Mouse (Mus musculus) thymus, postnatal 36 days (tissue): ENCODE measurements around the gene Gltp.

Experiments used
- DNase-seq, 2 experiments: peaks; one replicate each; pipeline ENCODE4 v3.0.0; 2022; ENCODE audit warnings: mixed read lengths in 2 of 2

Gltp gene

DNA sequence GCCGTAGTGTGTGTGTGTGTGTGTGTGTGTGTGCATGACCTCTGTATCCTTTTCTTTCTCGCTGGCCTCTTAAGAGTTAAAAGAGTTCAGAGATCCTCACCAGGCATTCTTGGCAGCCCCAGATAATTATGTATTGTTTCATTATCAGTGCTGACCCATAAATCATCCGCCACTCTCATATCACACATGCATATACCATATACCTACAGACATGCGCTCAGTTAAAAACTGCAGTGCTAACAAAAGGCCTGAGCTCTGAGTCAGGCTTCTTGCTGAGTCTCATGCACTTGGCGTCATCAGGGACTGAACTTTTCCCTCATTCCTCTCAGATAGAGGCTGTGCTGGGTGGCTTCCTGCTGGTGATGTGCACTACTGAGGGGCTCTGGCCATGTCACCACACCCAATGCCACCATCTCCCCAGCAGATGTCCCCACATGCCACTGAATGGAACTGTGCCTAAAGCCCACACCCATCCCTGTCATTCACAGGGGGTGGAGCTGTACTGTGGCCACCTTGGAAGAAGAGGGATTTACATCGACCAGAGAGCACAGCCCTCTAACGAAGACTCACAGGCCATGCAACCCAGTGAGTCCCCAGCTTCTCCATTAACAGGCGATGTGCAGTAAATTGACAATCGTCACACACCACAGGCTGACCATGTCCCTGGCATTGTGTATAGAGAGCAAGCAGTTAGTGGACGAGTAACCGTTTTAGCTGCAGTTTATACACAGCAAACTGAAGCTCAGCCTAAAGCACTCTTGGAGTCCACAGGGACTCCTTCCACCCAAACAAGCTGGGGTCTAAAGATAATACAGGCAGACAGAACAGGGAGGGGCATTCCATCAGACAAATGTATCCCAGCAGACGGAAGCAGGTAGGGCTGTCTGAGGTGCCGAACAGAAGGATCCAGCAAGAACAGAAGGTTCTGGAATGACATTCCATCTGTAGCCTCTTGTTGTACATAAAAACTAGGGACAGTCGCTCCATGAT is 11.9 kb upstream of the Gltp start:
- DNase-seq: no peak

DNA sequence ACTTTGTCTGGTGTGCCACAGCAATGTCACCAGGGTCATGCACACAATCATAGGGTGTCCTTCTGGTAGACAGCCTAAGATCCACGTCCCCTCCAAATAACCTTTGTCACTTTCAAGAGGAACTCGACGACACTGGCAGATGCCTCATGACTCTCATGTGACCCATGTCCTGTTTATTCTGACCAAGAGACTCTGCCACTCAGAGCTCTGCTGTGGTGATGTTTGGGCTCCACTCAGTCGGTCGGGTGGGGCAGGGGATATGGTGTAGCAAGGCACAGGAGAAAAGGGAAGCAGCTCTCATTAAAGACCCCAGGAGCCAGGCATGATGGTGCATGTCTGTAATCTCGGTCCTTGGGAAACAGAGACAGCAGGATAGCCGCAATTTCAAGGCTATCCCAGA is 8.2 kb upstream of the Gltp start:
- no peak for DNase-seq

DNA sequence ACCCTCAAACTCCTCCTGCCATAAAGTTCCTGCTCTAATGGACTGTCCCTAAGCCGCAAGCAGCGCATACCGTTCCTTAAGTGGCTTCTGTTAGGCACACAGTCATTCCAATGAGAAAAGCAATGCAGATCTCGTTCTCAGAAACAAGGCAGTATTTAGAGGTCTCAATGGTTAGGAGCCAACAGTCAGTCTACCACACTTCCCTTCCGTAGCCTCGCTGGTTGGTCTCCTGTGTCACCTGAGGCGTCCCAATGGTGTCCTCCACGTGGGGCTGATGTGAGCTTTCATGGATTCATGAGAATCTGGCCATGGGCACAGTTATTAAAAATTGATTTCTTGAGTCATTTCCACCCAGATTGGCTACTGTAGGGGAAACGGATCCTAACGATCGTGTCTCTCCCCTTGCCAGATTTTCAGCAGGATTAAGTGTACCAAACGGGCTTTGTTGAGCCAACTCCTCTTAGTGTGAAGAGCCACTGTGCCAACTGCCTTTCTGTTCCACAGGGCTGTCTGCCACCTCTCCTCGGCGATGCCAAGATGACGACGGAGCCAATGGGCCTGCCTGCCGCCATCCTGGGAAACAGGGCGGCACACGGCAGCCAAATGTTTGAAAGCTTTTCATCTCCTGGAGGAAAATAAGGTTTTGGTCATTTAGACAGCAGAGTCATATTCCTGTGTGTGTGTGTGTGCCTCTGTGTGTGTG is 7.4 kb upstream of the Gltp start:
- no peak for DNase-seq

DNA sequence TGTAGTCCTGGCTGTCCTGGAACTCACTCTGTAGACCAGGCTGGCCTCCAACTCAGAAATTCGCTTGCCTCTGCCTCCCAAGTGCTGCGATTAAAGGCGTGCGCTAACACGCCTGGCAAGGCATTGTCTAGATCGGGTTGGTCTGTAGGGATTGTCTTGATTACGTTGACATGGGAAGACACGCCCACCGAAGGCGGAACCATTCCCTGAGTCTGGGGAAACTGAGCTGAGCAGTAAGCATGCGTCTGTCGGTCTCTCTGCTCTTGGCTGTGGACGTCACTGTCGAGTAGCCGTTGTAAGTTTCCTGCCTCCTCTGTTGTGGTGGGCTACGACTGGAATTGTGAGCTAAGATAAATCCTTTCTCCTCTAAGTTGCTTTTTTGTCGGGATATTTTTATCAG is 6.2 kb upstream of the Gltp start:
- no peak for DNase-seq

DNA sequence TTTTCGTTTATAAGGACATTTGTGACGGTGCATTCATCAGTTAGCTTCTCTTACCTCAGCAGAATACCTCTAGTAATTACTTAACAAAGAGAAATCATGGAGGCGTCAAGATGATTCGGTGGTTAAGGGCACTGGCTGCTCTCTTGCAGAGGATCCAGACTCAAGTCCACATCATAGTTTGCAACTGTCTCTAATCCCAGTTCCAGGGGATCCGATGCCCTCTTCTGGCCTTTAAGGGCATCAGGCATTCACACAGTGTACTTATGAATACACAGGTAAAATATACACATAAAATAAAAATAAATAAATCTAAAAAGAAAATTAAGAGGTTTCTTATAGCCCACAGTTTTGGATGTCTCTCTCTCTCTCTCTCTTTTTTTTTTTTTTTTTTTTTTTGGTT is 5.0 kb upstream of the Gltp start:
- no peak for DNase-seq

DNA sequence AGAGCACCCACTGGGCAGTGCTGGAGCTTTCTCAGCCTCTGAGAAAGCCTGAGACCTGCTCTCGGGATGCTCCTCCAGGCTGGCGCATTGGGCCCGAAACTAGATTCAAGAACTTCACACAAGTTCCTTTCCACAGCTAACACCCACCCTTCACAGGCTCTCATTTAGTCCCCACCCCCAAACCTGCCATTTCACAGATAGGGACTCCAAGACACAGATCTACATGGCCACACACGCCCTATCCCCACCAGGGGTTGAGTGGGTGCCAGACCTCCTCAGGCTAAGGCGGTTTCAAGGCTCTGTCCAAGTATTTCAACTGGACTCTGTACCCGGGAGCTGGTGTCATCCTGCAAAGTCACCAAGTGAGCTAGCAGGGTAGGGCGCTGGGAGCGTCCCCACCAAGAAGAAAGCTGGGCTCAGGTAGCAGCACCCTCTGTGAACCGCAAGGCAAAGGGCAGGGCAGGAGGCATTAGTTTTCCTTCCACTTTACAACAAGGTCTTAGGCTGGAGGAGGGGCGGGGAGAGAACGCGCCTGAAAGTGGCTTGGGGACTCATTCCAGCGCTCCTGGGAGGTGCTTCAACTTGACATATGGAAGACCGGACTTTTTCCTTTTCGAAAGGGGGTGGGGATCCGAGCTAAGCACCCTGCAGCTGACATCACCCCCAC is 951 bp downstream of the Gltp start:
- DNase-seq: peak; percentile 39 to 45

DNA sequence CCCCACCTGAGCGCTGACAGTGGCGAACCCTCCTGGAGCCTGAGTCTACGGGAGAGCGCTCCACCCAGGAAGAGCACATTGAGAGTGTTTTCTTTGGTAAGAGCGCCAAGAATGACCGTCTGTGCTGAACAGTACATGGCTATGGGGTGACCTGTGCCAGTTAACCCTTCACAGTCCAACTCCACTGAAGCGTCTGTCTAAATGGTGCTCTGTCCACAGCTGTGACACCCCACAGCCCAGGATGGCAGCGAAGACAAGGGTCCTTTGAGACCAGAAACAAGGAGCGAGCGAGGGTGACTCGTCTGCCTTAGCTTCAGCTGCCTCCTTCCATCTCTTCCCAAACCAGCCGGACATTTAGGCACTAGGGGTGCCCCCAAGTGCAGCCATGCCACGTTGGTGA is 2.1 kb downstream of the Gltp start:
- DNase-seq: no peak

DNA sequence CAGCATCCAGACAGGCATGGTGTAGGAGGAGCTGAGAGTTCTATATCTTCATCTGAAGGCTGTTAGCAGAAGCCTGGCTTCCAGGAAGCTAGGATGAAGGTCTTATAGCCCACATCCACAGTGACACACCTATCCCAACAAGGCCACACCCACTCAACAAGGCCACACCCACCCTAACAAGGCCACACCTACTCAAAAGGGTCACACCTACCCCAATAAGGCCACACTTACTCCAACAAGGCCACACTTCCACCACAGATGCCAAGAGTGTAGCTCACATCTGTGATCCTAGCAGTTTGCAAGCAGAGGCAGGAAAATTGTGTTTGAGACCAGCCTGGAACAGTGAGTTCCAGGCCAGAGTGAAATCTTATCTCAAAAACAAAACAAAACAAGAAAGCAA is 2.9 kb downstream of the Gltp start:
- DNase-seq: no peak

DNA sequence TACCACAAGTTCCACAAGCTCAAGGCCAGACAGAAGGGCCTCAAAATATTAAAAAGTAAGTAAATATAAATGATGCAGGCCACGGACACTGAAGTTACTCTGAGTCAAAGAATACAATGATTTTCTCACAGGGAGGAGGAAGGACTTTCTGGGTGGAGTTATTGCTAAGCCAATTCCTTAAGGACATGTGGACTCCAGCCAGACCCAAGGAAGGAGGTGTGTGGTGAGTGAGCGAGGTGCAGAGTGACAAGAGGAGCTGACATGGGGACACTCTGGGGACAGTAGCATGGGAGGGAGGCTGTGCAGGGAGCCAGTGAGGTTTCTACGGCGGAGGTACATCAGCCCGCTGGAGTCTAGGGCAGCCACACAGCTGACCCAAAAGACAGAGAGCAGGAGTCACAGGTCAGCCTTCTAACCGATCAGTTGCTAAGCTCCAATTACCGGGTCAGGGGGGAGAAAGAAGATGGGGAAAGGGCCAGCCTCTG is 4.0 kb downstream of the Gltp start:
- no peak for DNase-seq

DNA sequence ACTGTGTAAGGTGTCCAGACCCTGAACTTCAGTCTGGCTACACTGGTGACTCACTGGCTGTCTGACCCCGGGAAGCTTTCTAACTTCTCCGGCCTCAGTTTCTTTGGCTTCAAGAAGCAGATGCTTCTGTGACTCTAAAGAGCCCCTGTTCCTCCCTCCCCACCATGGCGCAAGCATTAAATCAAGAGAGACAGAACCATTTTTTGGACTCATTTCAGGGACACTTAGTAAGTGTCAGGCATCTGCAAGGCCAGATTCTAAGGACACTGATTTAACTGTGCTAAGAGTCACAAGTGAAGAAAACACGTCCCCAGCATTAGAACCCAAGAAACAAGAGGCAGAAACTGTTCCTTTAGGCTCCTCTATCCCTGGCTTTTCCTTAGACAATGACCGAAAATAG is 4.8 kb downstream of the Gltp start:
- no peak for DNase-seq

DNA sequence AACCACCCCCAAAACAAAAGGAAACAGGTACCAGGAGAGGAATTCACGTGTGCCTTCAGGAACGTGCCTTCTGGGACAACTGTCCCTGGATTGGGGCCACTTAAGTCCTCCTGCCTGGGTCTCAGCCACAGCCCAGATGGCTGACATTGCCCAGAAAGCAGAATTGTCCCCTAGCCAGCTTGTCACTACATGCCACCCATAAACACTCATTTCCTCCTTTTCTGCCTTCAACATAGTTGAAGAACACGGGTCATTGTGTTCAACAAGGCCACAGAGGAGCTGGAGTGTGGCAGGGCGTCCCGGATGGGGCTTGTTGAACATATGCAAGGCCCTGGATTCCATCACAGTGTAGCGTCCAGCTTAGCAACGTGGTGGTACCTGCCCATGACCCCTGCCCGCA is 9.1 kb downstream of the Gltp start:
- no peak for DNase-seq

DNA sequence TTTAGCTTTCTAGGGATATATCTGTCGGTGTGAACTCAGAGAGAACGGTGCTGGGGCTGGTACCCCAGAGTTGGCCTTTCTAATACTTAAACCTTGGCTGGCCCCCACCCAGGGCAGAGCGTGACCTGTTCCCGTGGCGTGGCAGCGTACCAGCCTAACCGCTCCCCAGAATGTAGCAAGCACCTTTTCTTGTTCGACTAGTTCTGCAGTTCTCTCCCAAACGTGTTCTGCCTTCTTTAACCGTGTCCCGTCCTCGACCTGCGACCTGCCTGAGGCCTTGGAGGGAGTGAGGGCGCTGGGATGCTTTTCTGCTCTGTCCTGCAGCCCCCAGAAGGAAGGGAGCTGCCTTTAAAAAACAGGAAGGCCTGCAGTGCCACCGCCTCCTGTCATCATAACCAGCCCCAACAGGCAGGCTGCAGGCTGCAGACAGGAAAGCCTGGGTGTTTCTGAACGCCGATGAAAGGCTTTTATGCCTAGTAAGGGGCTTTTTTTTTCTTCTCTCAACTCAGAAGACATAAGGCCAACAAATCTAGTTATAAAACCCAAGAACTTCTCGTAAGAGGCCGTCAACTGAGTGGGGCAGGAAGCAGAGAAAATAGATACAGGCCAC is 10.0 kb downstream of the Gltp start:
- DNase-seq: peak; percentile 48 to 65

DNA sequence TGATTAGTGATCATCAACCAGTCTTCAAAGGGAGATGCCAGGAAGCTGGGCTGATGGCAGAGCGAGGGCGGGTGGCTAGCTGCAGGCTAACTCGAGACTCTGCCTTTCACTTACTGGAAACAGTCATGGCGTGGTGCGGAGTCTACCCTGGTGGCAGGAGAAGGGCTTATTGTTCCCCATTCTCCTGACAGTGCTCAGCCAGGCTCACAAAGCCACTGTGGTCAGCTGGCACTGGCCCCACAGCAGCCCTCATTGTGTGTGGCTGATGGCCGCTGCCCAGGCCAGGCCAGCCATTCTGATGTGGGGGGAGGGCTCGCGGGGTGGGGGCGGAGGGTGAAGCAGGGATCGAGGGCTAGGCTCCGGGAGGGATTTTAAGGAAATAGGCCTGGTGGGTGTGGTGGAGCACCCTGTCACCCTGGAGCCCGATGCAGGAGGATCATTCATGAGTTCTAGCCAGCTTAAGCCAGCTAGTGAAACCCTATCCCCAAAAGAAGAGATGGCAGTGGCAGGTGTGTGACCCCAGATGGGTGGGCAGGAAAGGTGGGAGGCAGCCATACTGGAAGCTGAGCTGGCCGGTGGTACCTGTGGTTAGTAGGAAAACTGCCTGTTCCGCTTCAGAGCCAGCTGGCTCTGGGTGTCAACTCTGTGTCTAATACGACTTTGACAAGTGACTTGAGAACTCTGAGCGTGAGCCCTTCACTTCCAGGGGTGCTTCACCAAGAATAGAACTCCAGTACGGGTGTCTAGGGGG is 10.8 kb downstream of the Gltp start:
- peak; percentile 33 to 47 for DNase-seq

DNA sequence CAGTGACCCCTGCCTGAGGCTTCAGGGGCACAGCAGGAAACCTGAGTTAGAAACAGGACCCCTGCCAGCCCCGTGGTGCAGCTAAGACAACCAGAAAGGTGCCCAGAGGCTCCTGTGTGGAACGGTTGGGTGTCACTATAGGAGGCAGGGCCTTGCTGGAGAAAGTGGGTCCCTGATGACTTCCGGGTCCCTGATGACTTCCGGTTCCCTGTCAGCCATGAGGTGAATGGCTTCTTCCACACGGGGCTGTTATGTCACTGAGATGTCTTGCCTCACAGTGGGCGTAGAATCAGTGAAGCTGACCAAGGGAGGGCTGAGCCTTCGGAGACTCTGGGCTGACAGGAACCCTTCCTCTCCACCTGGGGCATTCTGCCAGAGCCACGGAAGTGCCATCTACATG is 16.2 kb downstream of the Gltp start:
- no peak for DNase-seq

DNA sequence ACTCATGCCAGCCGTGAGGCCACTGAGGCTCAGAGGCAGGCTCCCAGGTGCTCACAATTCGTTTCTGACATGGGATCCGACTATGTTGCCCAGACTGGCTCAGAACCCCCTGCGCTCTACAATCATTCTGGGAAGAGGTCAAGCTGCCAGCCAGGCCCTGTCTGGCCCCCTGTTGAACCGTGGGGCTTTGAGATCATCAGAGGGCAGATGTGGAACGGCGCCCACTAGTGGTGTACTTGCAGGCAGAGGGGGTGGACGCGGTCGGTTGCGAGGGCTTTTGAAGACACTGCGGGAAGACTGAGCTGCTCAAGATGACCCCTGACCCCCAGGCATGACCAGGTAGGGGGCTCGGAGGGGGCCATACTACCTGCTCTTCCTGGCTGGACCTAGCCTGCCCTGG is 17.7 kb downstream of the Gltp start:
- DNase-seq: no peak

DNA sequence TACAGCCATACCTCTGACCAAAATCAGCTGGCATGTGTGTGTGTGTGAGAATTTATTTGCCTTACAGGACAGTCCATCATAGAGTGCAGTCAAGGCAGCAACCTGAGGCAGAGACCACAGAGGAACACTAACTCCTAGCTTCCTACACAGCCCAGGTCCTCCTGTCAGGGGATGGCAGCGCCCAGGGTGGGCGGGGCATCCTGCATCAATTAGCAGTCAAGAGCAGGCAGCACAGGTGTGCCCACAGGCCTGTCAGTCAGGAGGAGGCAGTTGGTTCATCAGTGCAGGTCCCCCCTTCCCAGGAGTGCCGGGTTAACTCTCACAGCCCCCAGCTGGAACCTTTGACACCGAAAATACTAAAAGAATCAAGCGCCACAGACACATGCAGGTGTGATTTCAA is 21.8 kb downstream of the Gltp start:
- no peak for DNase-seq

DNA sequence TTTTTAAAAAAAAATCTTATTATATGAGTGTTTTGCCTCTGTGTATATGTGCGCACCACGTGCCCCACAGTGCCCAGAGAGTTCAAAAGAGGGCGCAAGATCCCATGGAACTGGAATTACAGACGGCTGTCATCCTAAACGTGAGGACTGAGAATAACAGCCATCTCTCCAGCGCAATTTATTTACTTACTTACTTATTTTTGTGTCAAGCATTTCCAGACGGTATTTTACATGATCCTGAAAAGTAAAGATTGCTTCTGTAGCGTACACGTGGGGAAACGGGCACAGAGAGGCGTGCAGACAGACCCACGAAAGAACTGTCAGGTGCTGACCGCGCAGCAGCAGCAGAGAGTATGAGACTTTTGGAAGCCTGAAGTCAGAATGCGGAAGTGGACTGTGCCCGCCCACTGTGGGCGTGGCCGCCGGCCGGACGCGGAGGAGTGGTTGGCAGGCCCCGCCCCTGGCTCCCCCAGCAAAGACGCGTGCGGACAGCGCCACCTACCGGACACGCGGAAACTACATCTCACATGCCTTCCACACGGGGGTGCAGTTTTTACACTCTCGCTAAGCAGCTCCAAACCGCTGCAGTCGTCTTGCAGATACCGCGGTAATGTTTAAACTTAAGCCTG is 23.4 kb downstream of the Gltp start:
- peak; percentile 98 to 100 for DNase-seq

DNA sequence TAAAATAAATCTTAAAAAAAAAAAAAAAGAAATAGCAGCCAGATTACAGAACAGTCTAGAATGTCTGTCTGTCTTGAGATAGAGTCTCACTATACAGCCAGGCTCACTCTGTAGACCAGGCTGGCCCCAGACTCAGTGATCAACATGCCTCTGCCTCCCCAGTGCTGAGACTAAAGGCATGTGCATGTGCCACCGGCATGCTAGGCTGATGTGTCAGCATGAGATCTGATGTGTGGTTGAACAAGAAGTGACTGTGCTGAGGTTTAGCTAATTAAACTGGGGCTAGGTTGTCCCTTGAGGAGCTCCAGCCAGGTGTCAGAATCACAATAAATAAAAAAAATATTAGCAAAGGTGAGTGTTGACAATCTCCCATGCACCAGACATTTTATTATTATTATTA is 24.1 kb downstream of the Gltp start:
- DNase-seq: no peak

DNA sequence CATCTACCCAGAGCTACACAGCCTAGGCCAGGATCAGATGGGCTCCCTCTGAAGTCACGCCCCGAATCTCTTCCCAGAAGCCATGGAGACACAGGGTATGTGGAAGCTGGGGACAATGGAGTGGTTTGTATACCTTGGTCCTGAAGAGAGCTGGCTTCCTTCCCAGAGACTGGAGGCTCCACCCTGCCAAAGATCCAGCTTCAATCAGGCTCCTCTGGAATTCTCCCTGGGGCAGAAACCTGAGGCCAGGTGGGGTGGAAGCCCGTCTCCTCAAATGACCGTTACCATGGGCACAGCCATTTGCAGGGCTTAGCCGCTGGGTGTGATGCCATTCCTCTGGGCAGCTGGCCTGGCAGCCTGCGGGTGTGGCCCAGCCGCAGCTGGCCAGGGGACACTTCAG is 26.0 kb downstream of the Gltp start:
- DNase-seq: no peak

DNA sequence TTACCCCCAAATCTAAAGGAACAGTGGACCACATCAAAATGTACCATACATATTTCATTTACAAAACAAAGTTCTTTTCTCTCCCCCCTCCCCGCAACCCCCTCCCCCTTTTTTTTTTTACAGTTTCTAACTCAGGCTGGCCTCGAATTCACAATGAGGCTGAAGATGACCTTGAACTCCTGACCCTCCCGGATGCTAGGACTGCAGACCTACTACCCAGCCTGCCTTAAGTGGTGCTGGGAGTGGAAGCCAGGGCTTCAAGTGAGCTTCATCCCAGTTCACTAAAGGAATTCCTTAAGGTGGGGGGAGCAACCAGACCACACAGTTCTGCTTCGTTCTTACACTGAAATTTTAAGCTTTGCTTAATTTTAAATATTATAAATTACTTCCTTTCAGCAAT is 26.6 kb downstream of the Gltp start:
- no peak for DNase-seq

DNA sequence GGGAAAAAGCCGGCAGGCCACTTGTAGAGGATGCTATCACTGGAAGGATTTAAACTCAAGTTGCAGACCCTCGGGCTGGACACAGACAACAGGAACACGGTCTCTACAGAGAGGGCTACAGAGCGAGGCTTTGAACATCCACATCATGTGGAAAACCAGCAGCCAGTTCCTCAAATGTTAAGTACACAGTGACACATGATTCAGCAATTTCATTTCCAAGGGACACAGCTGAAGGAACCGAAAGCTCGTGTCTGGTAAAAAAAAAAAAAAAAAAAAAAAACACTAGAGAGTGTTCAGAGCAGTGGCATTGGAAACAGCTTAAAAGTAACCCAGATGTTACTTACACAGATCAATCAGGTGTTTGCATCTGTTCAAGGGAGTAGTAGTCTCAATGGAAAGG is 29.8 kb downstream of the Gltp start:
- no peak for DNase-seq

DNA sequence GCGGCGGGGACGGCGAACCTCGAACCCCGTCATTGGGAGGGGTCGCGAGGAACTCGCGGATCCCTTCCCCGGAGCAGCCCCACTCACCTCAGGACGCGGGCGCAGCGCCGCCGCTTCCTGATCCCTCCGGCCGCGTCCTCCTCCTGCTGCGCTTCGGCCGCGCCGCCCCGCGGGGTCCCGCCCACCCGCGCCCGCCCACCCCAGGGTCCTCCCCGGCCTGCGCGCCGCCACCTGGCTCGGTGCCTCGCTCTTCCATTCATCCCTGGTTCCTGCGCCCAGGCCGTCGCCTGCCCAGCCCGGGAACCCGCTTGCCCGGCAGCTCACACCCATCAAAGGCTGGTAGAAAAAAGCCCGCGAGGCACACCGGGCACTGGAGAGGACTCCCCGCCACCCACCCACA is 32.5 kb downstream of the Gltp start, which contains the start of gene Trpv4:
Gene Trpv4 (minus strand): TSS at position 167 of the 400 bp plus-strand sequence.
- no peak for DNase-seq
